Mouse (Mus musculus): Measurements from ENCODE around the gene Best1.

Best1 gene

GRCm38 (mm10) chr19:10023304-10023758 is 21.9 kb upstream of the Best1 start:
- DNase-seq (ENCODE audit: extremely low spot score, low read depth, low spot score): no peak

GRCm38 (mm10) chr19:10022414-10023303 is 21.2 kb upstream of the Best1 start:
- no peak for DNase-seq (ENCODE audit: extremely low spot score, low read depth, low spot score)

- no peak for DNase-seq (ENCODE audit: extremely low spot score, low read depth, low spot score)
Observed at GRCm38 (mm10) chr19:10021981-10022380, 20.5 kb upstream of the Best1 start.

GRCm38 (mm10) chr19:10019214-10019760 is 17.9 kb upstream of the Best1 start:
- no peak for DNase-seq (ENCODE audit: extremely low spot score, low read depth, low spot score)

- no peak for DNase-seq (ENCODE audit: extremely low spot score, low read depth, low spot score)
Observed at GRCm38 (mm10) chr19:10018527-10018818, 17.0 kb upstream of the Best1 start.

GRCm38 (mm10) chr19:10017637-10018526 is 16.4 kb upstream of the Best1 start:
- DNase-seq (ENCODE audit: extremely low spot score, low read depth, low spot score): no peak

GRCm38 (mm10) chr19:10016151-10016550 is 14.7 kb upstream of the Best1 start:
- DNase-seq (ENCODE audit: extremely low spot score, low read depth, low spot score): no peak

- no peak for DNase-seq (ENCODE audit: extremely low spot score, low read depth, low spot score)
Observed at GRCm38 (mm10) chr19:10015442-10015841, 14.0 kb upstream of the Best1 start.

- no peak for DNase-seq (ENCODE audit: extremely low spot score, low read depth, low spot score)
Observed at GRCm38 (mm10) chr19:10014824-10015223, 13.4 kb upstream of the Best1 start.

- peak; percentile 86 for DNase-seq (ENCODE audit: extremely low spot score, low read depth, low spot score)
Observed at GRCm38 (mm10) chr19:10013913-10014312, 12.5 kb upstream of the Best1 start.

GRCm38 (mm10) chr19:10013348-10013747 is 11.9 kb upstream of the Best1 start:
- DNase-seq (ENCODE audit: extremely low spot score, low read depth, low spot score): no peak

GRCm38 (mm10) chr19:10012827-10013278 is 11.4 kb upstream of the Best1 start:
- no peak for DNase-seq (ENCODE audit: extremely low spot score, low read depth, low spot score)

GRCm38 (mm10) chr19:10011408-10011807 is 10.0 kb upstream of the Best1 start:
- DNase-seq (ENCODE audit: extremely low spot score, low read depth, low spot score): no peak

GRCm38 (mm10) chr19:10003696-10004095 is 2.3 kb upstream of the Best1 start:
- DNase-seq (ENCODE audit: extremely low spot score, low read depth, low spot score): no peak

GRCm38 (mm10) chr19:10000330-10000729 is 1.1 kb downstream of the Best1 start:
- no peak for DNase-seq (ENCODE audit: extremely low spot score, low read depth, low spot score)

- DNase-seq (ENCODE audit: extremely low spot score, low read depth, low spot score): no peak
Observed at GRCm38 (mm10) chr19:9998736-9999486, 2.5 kb downstream of the Best1 start.

- DNase-seq (ENCODE audit: extremely low spot score, low read depth, low spot score): no peak
Observed at GRCm38 (mm10) chr19:9998063-9998416, 3.4 kb downstream of the Best1 start.

- no peak for DNase-seq (ENCODE audit: extremely low spot score, low read depth, low spot score)
Observed at GRCm38 (mm10) chr19:9997204-9998062, 4.0 kb downstream of the Best1 start.

- no peak for DNase-seq (ENCODE audit: extremely low spot score, low read depth, low spot score)
Observed at GRCm38 (mm10) chr19:9993036-9993656, 8.3 kb downstream of the Best1 start.

Data from hindlimb bud, embryonic 11.5 days (tissue).